Mouse (Mus musculus) lung, adult 2 months (tissue): ENCODE measurements around the gene Necab2. TPM values are rescaled to one million over a fixed set of nuclear protein-coding genes. Genes with fewer than 3 reads are reported as not detected.

Experiments used
- DNase-seq: peaks from one replicate; pipeline ENCODE4 v3.0.0; 2022
- H3K4me1 ChIP-seq: fragments of 200-500 bp; 2 replicates; pipeline ENCODE4 v1.6.1; 2011; ENCODE audit warnings: low read length; ENCODE audit not compliant: control insufficient read depth, insufficient read depth
- H3K4me3 ChIP-seq: fragments of 200-500 bp; replicated peaks from 2 replicates; pipeline ENCODE3; 2011; ENCODE audit warnings: low read depth, mild to moderate bottlenecking, control low read depth, low read length; ENCODE audit errors: extremely low read depth
- CTCF ChIP-seq: fragments of 200-500 bp; IDR thresholded peaks from 2 replicates; pipeline ENCODE4 v1.5.1; 2011; ENCODE audit warnings: mild to moderate bottlenecking, low read length, control low read depth; ENCODE audit not compliant: insufficient read depth
- POLR2A ChIP-seq: fragments of 200-500 bp; IDR thresholded peaks from 2 replicates; pipeline ENCODE4 v1.6.1; 2011; ENCODE audit warnings: low read depth, mild to moderate bottlenecking, control low read depth, low read length, borderline replicate concordance; ENCODE audit errors: extremely low read depth
- WGBS: fragments of 180-500 bp; shearing (Covaris S2); methylation state at CpG from one replicate; pipeline ENCODE4 v1.1.7; 2018; 5-methylcytosine and 5-hydroxymethylcytosine counted together
- polyA plus RNA-seq: library from polyadenylated mRNA; depleted of rRNA; stranded (reverse); fragments of >200 nt; gene quantifications from 2 replicates; pipeline ENCODE4 v1.2.3, GENCODE M21; 2012

Gene Necab2
- polyA plus RNA-seq, 1 experiment: 1.0 TPM

DNA sequence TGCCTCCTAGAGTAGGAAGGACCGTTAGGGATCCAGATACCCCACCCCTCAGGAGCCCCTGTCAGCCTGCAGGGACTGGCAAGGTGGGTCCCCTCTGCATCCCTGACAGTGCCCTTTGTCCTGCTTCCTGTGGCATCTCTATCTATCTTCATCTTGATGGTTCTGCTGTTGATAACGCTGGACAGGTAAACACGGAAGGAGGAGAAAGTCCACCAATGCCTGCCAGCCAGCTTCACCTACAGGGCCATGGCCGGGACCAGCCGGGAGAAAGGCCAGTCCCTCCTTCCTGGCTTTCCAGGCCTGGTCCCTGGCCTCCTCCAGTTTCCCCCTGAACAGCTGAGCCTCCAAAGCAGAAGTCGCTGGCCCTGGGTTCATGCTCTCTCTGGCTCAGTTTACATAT, 11.9 kb upstream of the Necab2 start:
- Histone ChIP-seq H3K4me3 (no peak overlapping the region), H3K4me1 (peaks cover 3% of the 10 kb centered on the region; the same call in 1 of the 2 replicates)
- no peak for DNase-seq
- 78% methylated on average over 6 of the region's 6 CpGs for WGBS
- no peak for TF ChIP-seq CTCF
- TF ChIP-seq POLR2A: no peak

GRCm38 (mm10) chr8:119435527-119435926, 11.0 kb upstream of the Necab2 start:
- peaks cover 6% of the 10 kb centered on the region for H3K4me1 ChIP-seq
- 83% methylated on average over 7 of the region's 7 CpGs for WGBS
- TF ChIP-seq POLR2A (no peak), CTCF (no peak)
- DNase-seq: no peak
- H3K4me3 ChIP-seq: no peak overlapping the region

DNA sequence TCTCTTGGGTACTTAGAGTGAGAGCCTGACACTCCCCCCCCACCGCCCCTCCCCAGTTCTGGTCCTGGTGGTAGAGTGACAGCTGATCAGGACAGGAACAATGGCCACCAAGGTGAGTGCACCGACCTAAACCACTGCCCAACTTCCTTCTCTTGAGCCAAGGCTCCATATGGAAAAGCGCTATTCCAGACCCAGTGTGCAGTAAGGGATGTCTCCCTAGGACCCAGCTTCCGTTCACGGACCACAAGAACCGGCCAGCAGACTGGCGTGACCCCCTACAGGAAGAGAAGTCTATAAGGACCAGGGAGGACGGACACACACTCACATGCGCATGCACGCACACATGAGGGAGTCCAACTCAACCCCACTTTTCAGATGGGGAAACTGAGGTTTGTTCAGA, 10.2 kb upstream of the Necab2 start:
- Histone ChIP-seq H3K4me3 (no peak overlapping the region), H3K4me1 (peaks cover 11% of the 10 kb centered on the region)
- TF ChIP-seq POLR2A (no peak), CTCF (no peak)
- 82% methylated on average over 10 of the region's 10 CpGs for WGBS
- DNase-seq: no peak

DNA sequence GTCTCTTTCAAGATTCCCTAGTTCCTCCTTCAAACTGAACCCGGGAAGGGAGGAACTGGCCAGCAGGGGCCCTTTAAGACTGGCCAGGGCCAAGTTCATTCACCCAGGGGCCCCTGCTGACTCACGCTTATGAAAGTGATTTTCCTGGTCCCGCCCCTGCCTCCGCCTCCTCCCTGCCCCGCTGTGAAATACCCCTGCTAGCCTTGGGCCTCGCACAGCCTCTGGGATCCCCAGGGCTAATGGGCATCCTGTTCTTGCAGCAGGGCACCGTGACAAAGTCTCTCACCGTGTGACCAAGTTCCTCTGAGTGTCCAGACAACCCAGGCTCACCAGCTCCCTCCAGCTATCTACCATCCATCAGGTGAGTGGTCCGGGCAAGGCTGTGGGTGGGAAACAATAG, 9.6 kb upstream of the Necab2 start:
- TF ChIP-seq CTCF (no peak), POLR2A (peak; percentile 99)
- peak; percentile 86 for DNase-seq
- 9% methylated on average over 9 of the region's 9 CpGs for WGBS
- peaks cover 11% of the 10 kb centered on the region for H3K4me1 ChIP-seq
- H3K4me3 ChIP-seq: peak overlapping the region; percentile 68

DNA sequence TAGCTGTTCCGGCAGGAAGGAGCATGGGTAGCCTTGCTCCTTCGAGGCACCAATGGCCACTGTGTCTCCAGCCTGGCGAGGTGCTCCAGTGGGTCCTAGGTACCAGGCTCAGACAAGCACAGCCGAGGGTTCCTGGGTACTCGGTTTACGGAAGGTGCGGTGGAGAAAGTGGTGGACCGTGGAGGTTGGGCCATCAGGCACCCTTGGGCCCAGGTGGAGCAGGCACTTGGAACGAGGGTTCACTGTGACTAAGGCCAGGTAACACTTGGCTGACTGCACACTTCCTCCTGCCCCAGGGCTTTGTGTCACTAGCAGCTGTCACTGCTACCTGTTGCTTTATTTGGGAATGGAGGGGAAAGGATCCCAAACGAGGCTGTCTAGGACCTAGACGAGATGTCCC, 9.0 kb upstream of the Necab2 start:
- TF ChIP-seq CTCF: no peak
- TF ChIP-seq POLR2A: peak; percentile 26; the same call in 1 of the 2 replicates
- Histone ChIP-seq H3K4me3 (peak overlapping the region; percentile 68), H3K4me1 (peaks cover 9% of the 10 kb centered on the region)
- WGBS: 55% methylated on average over 11 of the region's 11 CpGs
- peak; percentile 59 for DNase-seq

- WGBS: 68% methylated on average over 6 of the region's 6 CpGs
- H3K4me1 ChIP-seq: peaks cover 9% of the 10 kb centered on the region
- no peak for DNase-seq
- peak overlapping the region; percentile 25 for H3K4me3 ChIP-seq
- TF ChIP-seq CTCF (no peak), POLR2A (no peak)
Observed at GRCm38 (mm10) chr8:119438876-119439275, 7.6 kb upstream of the Necab2 start.

GRCm38 (mm10) chr8:119439424-119439823, 7.1 kb upstream of the Necab2 start:
- H3K4me1 ChIP-seq: peaks cover 9% of the 10 kb centered on the region
- H3K4me3 ChIP-seq: no peak overlapping the region
- no peak for DNase-seq
- TF ChIP-seq POLR2A (no peak), CTCF (no peak)
- 87% methylated on average over 2 of the region's 2 CpGs for WGBS

DNA sequence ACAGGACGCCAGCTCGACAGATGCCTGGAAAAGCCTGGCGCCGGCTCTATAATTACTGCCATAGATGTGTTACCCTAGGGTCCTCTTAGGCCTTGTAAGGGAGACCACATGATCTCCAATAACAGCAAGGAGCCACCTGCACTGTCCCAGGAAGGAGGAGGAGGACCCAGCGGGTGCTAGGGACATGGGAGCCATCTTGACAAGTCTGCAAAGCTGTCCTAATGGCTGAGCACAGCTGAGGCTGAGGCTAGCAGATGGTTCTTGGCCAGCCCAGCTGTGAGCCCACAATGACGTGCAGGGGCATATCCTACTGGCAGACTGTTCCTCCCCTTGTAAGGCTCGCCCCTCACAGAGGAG, 6.6 kb upstream of the Necab2 start:
- Histone ChIP-seq H3K4me3 (no peak overlapping the region), H3K4me1 (peaks cover 9% of the 10 kb centered on the region)
- DNase-seq: no peak
- 73% methylated on average over 7 of the region's 7 CpGs for WGBS
- TF ChIP-seq POLR2A: no peak
- no peak for TF ChIP-seq CTCF

DNA sequence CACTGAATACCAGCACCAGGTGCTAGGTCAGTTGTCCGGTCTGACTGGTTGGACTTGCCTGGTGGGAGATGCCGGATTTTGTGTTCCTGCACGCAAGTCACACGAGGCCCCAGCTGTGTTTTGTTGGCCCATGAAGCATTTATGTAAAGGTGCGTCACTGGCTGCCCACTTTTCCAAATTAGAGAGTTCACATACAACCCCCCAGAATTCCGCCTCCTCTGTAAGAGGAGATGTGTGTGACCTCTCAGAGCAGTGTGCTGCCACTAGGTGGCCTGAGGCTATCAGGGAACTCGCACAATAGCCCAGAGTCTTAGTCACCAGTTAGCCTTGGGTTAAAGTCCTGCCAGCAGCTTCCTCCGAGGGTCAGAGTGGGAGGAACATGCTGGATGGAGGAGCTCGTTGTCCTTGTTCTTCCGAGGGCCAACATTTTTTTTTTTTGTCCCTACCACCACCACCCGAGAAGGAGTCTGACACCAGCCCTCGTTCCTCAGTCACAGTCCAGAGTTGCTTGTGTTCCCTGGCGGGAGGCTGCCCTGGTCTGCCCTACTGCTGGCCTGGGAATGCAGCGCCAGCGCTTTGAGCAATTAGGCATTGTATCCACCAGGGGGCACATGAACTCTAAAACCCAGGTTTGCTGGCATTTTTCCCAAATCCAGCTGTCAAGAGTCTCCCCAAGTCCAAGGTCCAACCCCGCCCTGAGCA, 6.1 kb upstream of the Necab2 start:
- DNase-seq: peak; percentile 66
- TF ChIP-seq CTCF (peak; percentile 73), POLR2A (no peak)
- WGBS: 24% methylated on average over 16 of the region's 16 CpGs
- Histone ChIP-seq H3K4me3 (no peak overlapping the region), H3K4me1 (peaks cover 9% of the 10 kb centered on the region)

GRCm38 (mm10) chr8:119440952-119441270, 5.6 kb upstream of the Necab2 start:
- Histone ChIP-seq H3K4me1 (peaks cover 9% of the 10 kb centered on the region), H3K4me3 (no peak overlapping the region)
- TF ChIP-seq POLR2A: no peak
- no peak for TF ChIP-seq CTCF
- 9% methylated on average over 1 of the region's 1 CpGs for WGBS
- DNase-seq: no peak
